In genomic region chr14:120287121-120287986, GRCm38 (mm10) we compare ENCODE assay signal across 8 mouse cellular contexts. TPM values are rescaled to one million over a fixed set of nuclear protein-coding genes. Genes with fewer than 3 reads are reported as not detected.
DNase-seq lines count a peak whose midpoint lies in the region; ATAC-seq and TF ChIP-seq lines count a peak whose summit lies in the region.

No protein-coding gene starts in this region.

- H3K27me3 ChIP-seq in forebrain, embryonic 11.5 days (ENCODE audit: control insufficient read depth, insufficient read depth, low read length): no peaks in the 10 kb centered on the region
- H3K27me3 ChIP-seq in forebrain, postnatal 0 days (ENCODE audit: insufficient read depth, low read length): no peaks in the 10 kb centered on the region
- no peaks in the 10 kb centered on the region for H3K27me3 ChIP-seq in megakaryocyte, embryonic 14.5 days (replicated peaks)

- H3K36me3 ChIP-seq in forebrain, embryonic 11.5 days (ENCODE audit: control insufficient read depth, insufficient read depth, low read length): no peaks in the 10 kb centered on the region
- no peaks in the 10 kb centered on the region for H3K36me3 ChIP-seq in forebrain, postnatal 0 days (ENCODE audit: insufficient read depth)
- peaks cover 90% of the 10 kb centered on the region for H3K36me3 ChIP-seq in megakaryocyte, embryonic 14.5 days (replicated peaks; ENCODE audit: low read length)

- no peaks in the 10 kb centered on the region for H3K9me3 ChIP-seq in forebrain, embryonic 11.5 days (ENCODE audit: control insufficient read depth, low read length)
- no peaks in the 10 kb centered on the region for H3K9me3 ChIP-seq in forebrain, postnatal 0 days (ENCODE audit: low read length)
- H3K9me3 ChIP-seq in megakaryocyte, embryonic 14.5 days: no peaks in the 10 kb centered on the region

- TF ChIP-seq CTCF in forebrain, postnatal 0 days (IDR thresholded peaks at IDR 0.05; ENCODE audit: low read depth): no peak
- no peak for TF ChIP-seq CTCF in left cerebral cortex, adult 2 months (IDR thresholded peaks at IDR 0.05)

- H3K4me2 ChIP-seq in forebrain, embryonic 11.5 days (ENCODE audit: low read depth, low read length, severe bottlenecking): no peak overlapping the region
- no peak overlapping the region for H3K4me2 ChIP-seq in forebrain, postnatal 0 days (ENCODE audit: low read depth)

- ATAC-seq in forebrain, embryonic 11.5 days (replicated peaks; ENCODE audit: low FRiP score): no peak
- no peak for ATAC-seq in forebrain, postnatal 0 days
- ATAC-seq in granulocyte monocyte progenitor cell, adult 5-6 weeks (replicated peaks; ENCODE audit: poor library complexity, severe bottlenecking): peak; percentile 18

- intact Hi-C loops in left cerebral cortex, adult 2 months (cut with DNase I): loop anchor here (10.0 kb wide), 1 partner anchor 377 kb away; no protein-coding TSS in a partner anchor
- intact Hi-C loops in left cerebral cortex, postnatal 14 days (cut with DNase I): loop anchor here (10.0 kb wide), 1 partner anchor 187 kb away; the partner anchor contains the start of gene Rap2a

- peak; percentile 42 for DNase-seq in forebrain, embryonic 11.5 days (ENCODE audit: low spot score)
- no peak for DNase-seq in forebrain, postnatal 0 days
- DNase-seq in left cerebral cortex, adult 2 months (ENCODE audit: extremely low spot score in 1 of 2, low spot score in 2 of 2): no peak
- DNase-seq in left cerebral cortex, postnatal 14 days (ENCODE audit: low spot score in 2 of 2): no peak
- no peak for DNase-seq in cerebellum, adult 11-12 months
- no peak for DNase-seq in cerebellum, adult 8-10 months

- no peak overlapping the region for H3K4me3 ChIP-seq in forebrain, embryonic 11.5 days (ENCODE audit: low read depth, low read length)
- no peak overlapping the region for H3K4me3 ChIP-seq in forebrain, postnatal 0 days (ENCODE audit: low read depth, low read length)
- no peak overlapping the region for H3K4me3 ChIP-seq in left cerebral cortex, adult 2 months
- peak overlapping the region; percentile 76 for H3K4me3 ChIP-seq in megakaryocyte, embryonic 14.5 days (replicated peaks)

- H3K4me1 ChIP-seq in forebrain, embryonic 11.5 days (replicated peaks; ENCODE audit: control insufficient read depth, insufficient read depth, low read length): peaks cover 3% of the 10 kb centered on the region; the same call in 1 of the 2 replicates
- H3K4me1 ChIP-seq in forebrain, postnatal 0 days (ENCODE audit: insufficient read depth): no peaks in the 10 kb centered on the region
- H3K4me1 ChIP-seq in megakaryocyte, embryonic 14.5 days: peaks cover 97% of the 10 kb centered on the region

- WGBS in forebrain, embryonic 11.5 days: 55% methylated on average over 21 of the region's 21 CpGs
- WGBS in forebrain, postnatal 0 days: 64% methylated on average over 21 of the region's 21 CpGs

- H3K27ac ChIP-seq in forebrain, embryonic 11.5 days (ENCODE audit: low read depth, low read length): no peak overlapping the region
- no peak overlapping the region for H3K27ac ChIP-seq in forebrain, postnatal 0 days (ENCODE audit: low read depth, low read length)
- peak overlapping the region; percentile 58 for H3K27ac ChIP-seq in left cerebral cortex, adult 2 months

- no peak overlapping the region for H3K9ac ChIP-seq in forebrain, embryonic 11.5 days (ENCODE audit: low read length)
- H3K9ac ChIP-seq in forebrain, postnatal 0 days: no peak overlapping the region

RNA-seq across cellular contexts. Expression of gene Mbnl2, which starts 11.9 kb away (rescaled TPM):
- 39.2 and 39.6 TPM in 2 replicates for polyA plus RNA-seq in forebrain, embryonic 11.5 days (2014; fragmentation: Nextera tagmentation; extraction: Ambion mirVana)
- total RNA-seq in forebrain, postnatal 0 days (2014; rRNA removed): 38.9 and 58.6 TPM in 2 replicates
- 17.1 and 23.9 TPM in 2 replicates for polyA plus RNA-seq in forebrain, postnatal 0 days (2015; fragmentation: Nextera tagmentation; extraction: Ambion mirVana)
- total RNA-seq in left cerebral cortex, adult 2 months (2021): 100 to 1,000 TPM; 248 to 251 TPM
- total RNA-seq in left cerebral cortex, postnatal 14 days (2021): 100 to 1,000 TPM; 192 to 202 TPM
- 55.0 and 74.3 TPM in 2 replicates for total RNA-seq in granulocyte monocyte progenitor cell, adult 5-6 weeks (2014; fragmentation: Nextera tagmentation)
- total RNA-seq in granulocyte monocyte progenitor cell, adult 5-6 weeks (2017): 66.8 and 83.5 TPM in 2 replicates
- polyA plus RNA-seq in megakaryocyte, embryonic 14.5 days (2012; ENCODE audit: insufficient read depth, low replicate concordance): 43.0 and 66.7 TPM in 2 replicates
